12 mouse cellular contexts compared by ENCODE assay signal in genomic region chr16:37789394-37789920, GRCm38 (mm10). TPM values are rescaled to one million over a fixed set of nuclear protein-coding genes. Genes with fewer than 3 reads are reported as not detected.
A peak's percentile ranks its signal among the peaks of the same experiment; 100 is the strongest.
DNase-seq lines count a peak whose midpoint lies in the region; ATAC-seq lines count a peak whose summit lies in the region.
"Had no signal": no experiment of that assay in that cellular context is flagged by ENCODE, and none has a peak within 500 bp of the region (broad histone marks: within the 10 kb centered on the region; RNA-seq: fewer than 3 reads in every experiment).

No protein-coding gene starts in this region.

- peak overlapping the region; percentile 95 for H3K27ac ChIP-seq in heart, embryonic 12.5 days (ENCODE audit: poor library complexity, severe bottlenecking)
- no peak overlapping the region for H3K27ac ChIP-seq in midbrain, embryonic 11.5 days (ENCODE audit: low read depth, low read length)
- no peak overlapping the region for H3K27ac ChIP-seq in midbrain, embryonic 14.5 days (replicated peaks; ENCODE audit: low read depth, low read length)
- peak overlapping the region; percentile 92 for H3K27ac ChIP-seq in heart, embryonic 15.5 days
- peak overlapping the region; percentile 95 for H3K27ac ChIP-seq in stomach, embryonic 16.5 days (ENCODE audit: low read length)

- H3K9me3 ChIP-seq in heart, embryonic 12.5 days (replicated peaks) = no peaks in the 10 kb centered on the region
- H3K9me3 ChIP-seq in midbrain, embryonic 11.5 days (ENCODE audit: control insufficient read depth, low read length) = no peaks in the 10 kb centered on the region
- no peaks in the 10 kb centered on the region for H3K9me3 ChIP-seq in midbrain, embryonic 14.5 days (ENCODE audit: control insufficient read depth, low read length)
- no peaks in the 10 kb centered on the region for H3K9me3 ChIP-seq in heart, embryonic 15.5 days (replicated peaks)
- H3K9me3 ChIP-seq in stomach, embryonic 16.5 days (replicated peaks; ENCODE audit: control insufficient read depth, low read length) = no peaks in the 10 kb centered on the region

- H3K4me3 ChIP-seq in heart, embryonic 12.5 days = no peak overlapping the region
- H3K4me3 ChIP-seq in midbrain, embryonic 11.5 days (ENCODE audit: low read depth, low read length) = no peak overlapping the region
- H3K4me3 ChIP-seq in midbrain, embryonic 14.5 days (replicated peaks; ENCODE audit: low read depth, low read length) = no peak overlapping the region
- H3K4me3 ChIP-seq in heart, embryonic 15.5 days = no peak overlapping the region
- no peak overlapping the region for H3K4me3 ChIP-seq in stomach, embryonic 16.5 days (replicated peaks; ENCODE audit: low read length)

- peaks cover 55% of the 10 kb centered on the region for H3K36me3 ChIP-seq in heart, embryonic 12.5 days
- H3K36me3 ChIP-seq in midbrain, embryonic 11.5 days (ENCODE audit: control insufficient read depth, insufficient read depth, low read length) = no peaks in the 10 kb centered on the region
- H3K36me3 ChIP-seq in midbrain, embryonic 14.5 days (ENCODE audit: control insufficient read depth, insufficient read depth, low read length) = no peaks in the 10 kb centered on the region
- H3K36me3 ChIP-seq in heart, embryonic 15.5 days = 0 out of 2 replicates have a peak, but pooled peaks cover 5% of the 10 kb centered on the region
- peaks cover 2% of the 10 kb centered on the region; the same call in 1 of the 2 replicates for H3K36me3 ChIP-seq in stomach, embryonic 16.5 days (ENCODE audit: control insufficient read depth, insufficient read depth, low read length)

- H3K4me1 ChIP-seq in heart, embryonic 12.5 days (replicated peaks) = peaks cover 90% of the 10 kb centered on the region
- peaks cover 21% of the 10 kb centered on the region for H3K4me1 ChIP-seq in midbrain, embryonic 11.5 days (ENCODE audit: control insufficient read depth, insufficient read depth, low read length)
- peaks cover 18% of the 10 kb centered on the region for H3K4me1 ChIP-seq in midbrain, embryonic 14.5 days (ENCODE audit: control insufficient read depth, insufficient read depth, low read length)
- peaks cover 83% of the 10 kb centered on the region for H3K4me1 ChIP-seq in heart, embryonic 15.5 days (replicated peaks)
- H3K4me1 ChIP-seq in stomach, embryonic 16.5 days (ENCODE audit: control insufficient read depth, insufficient read depth, low read length) = peaks cover 57% of the 10 kb centered on the region

- no peak for ATAC-seq in heart, embryonic 12.5 days (ENCODE audit: insufficient number of reproducible peaks, low FRiP score)
- ATAC-seq in midbrain, embryonic 11.5 days (ENCODE audit: low FRiP score) = no peak
- no peak for ATAC-seq in midbrain, embryonic 14.5 days (ENCODE audit: low FRiP score, low TSS enrichment)
- no peak for ATAC-seq in heart, embryonic 15.5 days (replicated peaks; ENCODE audit: insufficient number of reproducible peaks, insufficient read depth, low FRiP score, low read depth)
- ATAC-seq in stomach, embryonic 16.5 days (ENCODE audit: insufficient read depth, low FRiP score) = no peak

- DNase-seq in heart, adult 18-20 months = no peak
- DNase-seq in midbrain, embryonic 11.5 days (ENCODE audit: low spot score, missing footprints) = no peak
- no peak for DNase-seq in midbrain, embryonic 14.5 days
- no peak for DNase-seq in retina, postnatal 1 day
- DNase-seq: adrenal gland, postnatal 10 days; embryo, embryonic 11 days; kidney, postnatal 36 days; right cerebral cortex, postnatal 4 days; thymus, postnatal 4 days had no signal

- 0 out of 2 replicates have a peak overlapping the region, but pooled peaks have one; percentile 36 for H3K9ac ChIP-seq in heart, embryonic 12.5 days
- peak overlapping the region; percentile 7; the same call in 1 of the 2 replicates for H3K9ac ChIP-seq in midbrain, embryonic 11.5 days (ENCODE audit: low read length)
- no peak overlapping the region for H3K9ac ChIP-seq in midbrain, embryonic 14.5 days (replicated peaks; ENCODE audit: low read length)
- 0 out of 2 replicates have a peak overlapping the region, but pooled peaks have one; percentile 5 for H3K9ac ChIP-seq in heart, embryonic 15.5 days
- H3K9ac ChIP-seq in stomach, embryonic 16.5 days (ENCODE audit: low read length) = 0 out of 2 replicates have a peak overlapping the region, but pooled peaks have one; percentile 2

- 56% methylated on average over 6 of the region's 6 CpGs for WGBS in heart, embryonic 12.5 days
- WGBS in midbrain, embryonic 11.5 days = 91% methylated on average over 6 of the region's 6 CpGs
- 85% methylated on average over 6 of the region's 6 CpGs for WGBS in midbrain, embryonic 14.5 days
- WGBS in heart, embryonic 15.5 days = 43% methylated on average over 6 of the region's 6 CpGs
- 65% methylated on average over 6 of the region's 6 CpGs for WGBS in stomach, embryonic 16.5 days

- no peaks in the 10 kb centered on the region for H3K27me3 ChIP-seq in heart, embryonic 12.5 days (replicated peaks)
- no peaks in the 10 kb centered on the region for H3K27me3 ChIP-seq in midbrain, embryonic 11.5 days (ENCODE audit: control insufficient read depth, insufficient read depth, low read length)
- no peaks in the 10 kb centered on the region for H3K27me3 ChIP-seq in midbrain, embryonic 14.5 days (ENCODE audit: control insufficient read depth, insufficient read depth, low read length)
- no peaks in the 10 kb centered on the region for H3K27me3 ChIP-seq in heart, embryonic 15.5 days
- no peaks in the 10 kb centered on the region for H3K27me3 ChIP-seq in stomach, embryonic 16.5 days (ENCODE audit: control insufficient read depth, insufficient read depth, low read length)

- H3K4me2 ChIP-seq in heart, embryonic 12.5 days = 0 out of 2 replicates have a peak overlapping the region, but pooled peaks have one; percentile 17
- no peak overlapping the region for H3K4me2 ChIP-seq in midbrain, embryonic 11.5 days
- H3K4me2 ChIP-seq in midbrain, embryonic 14.5 days (ENCODE audit: low read length) = no peak overlapping the region
- H3K4me2 ChIP-seq in heart, embryonic 15.5 days = peak overlapping the region; percentile 26; the same call in 1 of the 2 replicates
- no peak overlapping the region; the same call in 1 of the 2 replicates for H3K4me2 ChIP-seq in stomach, embryonic 16.5 days (ENCODE audit: low read depth, low read length)

RNA-seq across cellular contexts. Expression of gene Fstl1, which starts 12.8 kb away (rescaled TPM):
- polyA plus RNA-seq in heart, embryonic 12.5 days (2016; fragmentation: Nextera tagmentation; extraction: Ambion mirVana) = 558 and 559 TPM in 2 replicates
- 10 to 100 TPM; 41.3 to 41.9 TPM for total RNA-seq in heart, adult 18-20 months (2021)
- polyA plus RNA-seq in midbrain, embryonic 11.5 days (2014; fragmentation: Nextera tagmentation; extraction: Ambion mirVana) = 199 and 211 TPM in 2 replicates
- polyA plus RNA-seq in midbrain, embryonic 14.5 days (2014; fragmentation: Nextera tagmentation; extraction: Ambion mirVana) = 52.6 and 105 TPM in 2 replicates
- 468 and 518 TPM in 2 replicates for polyA plus RNA-seq in heart, embryonic 15.5 days (2015; fragmentation: Nextera tagmentation; extraction: Ambion mirVana)
- 417 and 440 TPM in 2 replicates for polyA plus RNA-seq in stomach, embryonic 16.5 days (2015; fragmentation: Nextera tagmentation; extraction: Ambion mirVana)

Comparison
In these comparisons a context has a peak if more than half of its experiments do, and no peak if none do; other contexts are left out.
1. H3K27ac ChIP-seq: peak in heart, embryonic 12.5 days (single experiment), heart, embryonic 15.5 days (single experiment) and stomach, embryonic 16.5 days (single experiment); none in midbrain, embryonic 11.5 days (single experiment) and midbrain, embryonic 14.5 days (single experiment).
2. H3K4me2 ChIP-seq: peak in heart, embryonic 12.5 days (single experiment) and heart, embryonic 15.5 days (single experiment); none in midbrain, embryonic 11.5 days (single experiment), midbrain, embryonic 14.5 days (single experiment) and stomach, embryonic 16.5 days (single experiment).